Mouse (Mus musculus) testis, postnatal 14 days (tissue): ENCODE measurements around the gene Map9.
"Not testable (repeated sequence)": the region's sequence is repeated elsewhere in the genome, so short reads cannot be mapped to it uniquely, and the experiment has no call there.

ENCODE experiments used
- DNase-seq: peaks from one replicate; pipeline ENCODE4 v3.0.0; 2021; ENCODE audit warnings: low spot score

Gene Map9

DNA sequence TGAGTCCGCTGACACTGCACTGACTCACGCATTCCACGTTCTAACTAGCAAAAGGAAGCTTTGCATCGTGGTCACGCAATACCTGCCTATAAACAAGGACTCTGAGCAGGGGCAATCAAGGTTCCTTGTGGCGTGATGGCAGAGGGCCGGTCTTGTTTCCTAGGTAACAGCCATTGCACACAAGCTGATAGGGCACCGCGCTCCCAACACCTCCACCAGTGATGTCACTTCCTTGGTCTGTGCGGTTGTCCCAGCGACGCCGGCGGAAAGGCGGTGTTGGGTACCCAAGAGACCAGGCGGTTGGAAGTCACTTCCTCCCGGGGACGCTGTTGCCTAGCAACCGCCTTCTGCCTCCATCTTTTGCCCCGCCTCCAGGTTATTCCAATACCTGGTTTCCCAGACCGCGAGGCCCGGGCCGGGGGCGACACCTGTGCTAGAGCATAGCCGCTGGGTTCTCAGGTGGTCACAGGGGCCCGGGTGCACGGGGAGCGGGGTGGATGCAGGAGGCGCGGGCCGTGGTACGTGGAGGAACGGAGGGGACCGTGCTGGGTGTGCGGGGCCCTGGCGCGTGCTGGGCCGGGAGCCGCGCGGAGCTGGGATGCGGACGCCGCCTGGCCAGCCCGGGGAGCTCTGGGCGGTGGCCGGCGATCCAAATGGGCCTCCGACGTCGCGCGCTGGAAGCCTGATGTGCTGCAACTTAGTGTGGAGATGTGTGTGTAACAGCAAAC lies at the start of gene Map9:
TSS of gene Map9 (plus strand) at position 248 of the 728 bp plus-strand sequence.
- peak; percentile 97 for DNase-seq

DNA sequence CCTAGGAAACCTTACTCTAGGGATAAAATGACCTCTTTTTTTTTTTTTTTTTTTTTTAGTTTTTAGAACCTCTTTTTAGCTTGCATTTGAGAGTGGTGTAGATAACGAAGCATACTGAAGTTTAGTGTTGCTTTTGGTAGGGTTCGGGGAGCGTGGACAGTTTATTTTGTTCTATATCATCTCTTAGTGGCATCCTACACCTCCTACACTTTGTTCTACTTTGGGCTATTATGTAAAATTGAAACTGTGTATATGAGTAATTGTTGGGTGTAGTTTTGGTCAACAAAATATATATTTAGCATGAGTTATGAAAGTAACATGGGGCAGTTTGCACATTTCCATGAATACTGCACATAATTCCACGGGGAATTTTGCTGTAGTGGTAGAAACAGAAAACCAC lies 42.1 kb upstream of the Map9 start:
- no peak for DNase-seq

DNA sequence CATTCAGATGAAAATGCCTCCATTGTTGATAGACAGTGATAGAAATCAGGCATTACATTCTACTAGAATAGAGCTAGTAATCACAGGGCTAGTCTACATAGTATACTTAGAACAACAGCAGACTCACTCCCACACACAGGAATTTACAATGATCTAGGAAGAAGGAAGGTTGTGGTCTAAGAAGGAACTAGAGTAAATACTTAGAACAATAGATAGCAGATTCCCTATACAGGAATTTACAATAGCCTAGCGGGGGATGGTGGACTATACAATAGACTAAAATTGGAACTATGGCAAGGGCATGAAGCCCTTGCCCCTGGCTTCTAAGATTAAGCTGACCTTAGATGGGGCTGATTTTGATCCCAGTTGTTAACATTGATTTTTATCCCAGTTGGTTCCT lies 31.1 kb upstream of the Map9 start:
- DNase-seq = not testable (repeated sequence)

DNA sequence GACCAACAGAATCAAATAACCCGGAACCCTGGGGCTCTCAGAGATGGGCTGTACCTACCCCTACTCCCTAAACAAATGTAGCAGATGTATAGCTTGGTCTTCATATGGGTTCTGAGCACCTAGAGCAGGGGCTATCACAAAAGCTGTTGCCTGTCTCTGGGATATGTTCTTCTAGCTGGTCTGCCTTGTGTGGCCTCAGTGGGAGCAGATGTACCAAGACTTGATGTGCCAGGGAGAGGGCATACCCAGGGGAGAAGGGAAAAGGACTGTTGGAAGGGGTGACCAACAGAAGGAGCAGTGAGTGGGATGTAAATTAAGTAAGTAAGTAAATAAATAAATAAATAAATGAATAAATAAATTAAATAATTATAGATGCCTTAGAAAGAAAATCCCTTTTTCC lies 25.8 kb upstream of the Map9 start:
- DNase-seq = no peak

DNA sequence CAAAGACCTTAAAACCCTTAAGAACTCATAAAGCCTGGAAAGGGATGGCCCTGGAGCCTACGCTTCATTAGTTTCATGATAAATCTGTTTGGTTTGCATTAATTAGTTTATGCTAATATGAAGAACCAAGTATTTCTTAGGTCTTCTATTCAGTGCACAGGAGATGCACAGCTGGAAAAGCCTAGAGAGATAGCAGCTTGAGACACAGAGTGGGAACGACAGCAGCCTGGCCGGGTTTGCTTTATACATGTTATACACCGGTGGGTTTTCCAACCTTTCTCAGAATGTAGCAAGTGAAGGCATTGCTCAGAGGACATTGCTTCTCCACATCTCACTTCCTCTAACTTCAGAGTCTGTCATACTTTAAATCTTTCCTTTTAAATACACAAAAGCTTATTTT lies 25.3 kb upstream of the Map9 start:
- DNase-seq = no peak

DNA sequence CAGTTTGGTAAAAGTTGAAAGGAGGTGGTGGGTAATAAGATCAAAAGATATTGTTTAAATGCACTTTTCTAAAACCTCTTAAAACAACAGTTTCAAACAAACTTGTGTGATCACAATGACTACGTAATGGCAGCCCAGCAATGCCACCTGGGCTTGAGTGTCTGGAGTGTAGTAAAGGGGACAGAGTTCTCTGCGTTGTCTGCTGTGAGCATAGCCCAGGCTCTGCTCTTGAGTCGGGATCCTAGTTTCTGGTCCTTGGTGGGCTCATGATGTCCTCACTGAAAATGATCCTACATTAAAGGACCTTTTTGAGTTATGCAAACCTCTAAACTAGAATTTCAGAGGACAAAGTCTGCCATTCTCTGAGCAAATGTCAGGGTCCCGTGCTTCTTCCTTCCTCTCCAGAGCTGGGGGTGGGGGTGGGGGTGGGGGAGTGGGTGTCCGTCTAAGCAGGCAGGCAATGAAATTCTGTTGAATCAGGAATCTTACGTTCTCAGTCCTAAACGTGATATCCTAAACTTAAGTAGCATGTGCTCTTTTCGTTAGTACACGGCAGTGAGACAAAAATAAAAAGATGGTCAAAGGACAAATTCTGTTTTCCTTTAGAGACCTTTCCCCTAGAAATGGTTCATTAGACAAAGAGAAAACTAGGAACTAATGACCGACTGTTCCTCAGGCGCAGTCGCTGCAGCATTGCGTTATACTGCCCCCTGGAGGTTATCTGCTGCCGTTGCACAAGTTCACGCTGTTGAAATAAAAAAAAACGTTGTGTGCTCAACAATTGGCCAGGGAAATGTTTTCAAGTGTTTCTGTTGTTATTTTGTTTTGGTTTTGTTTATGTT lies 24.5 kb upstream of the Map9 start:
- peak; percentile 35 for DNase-seq

DNA sequence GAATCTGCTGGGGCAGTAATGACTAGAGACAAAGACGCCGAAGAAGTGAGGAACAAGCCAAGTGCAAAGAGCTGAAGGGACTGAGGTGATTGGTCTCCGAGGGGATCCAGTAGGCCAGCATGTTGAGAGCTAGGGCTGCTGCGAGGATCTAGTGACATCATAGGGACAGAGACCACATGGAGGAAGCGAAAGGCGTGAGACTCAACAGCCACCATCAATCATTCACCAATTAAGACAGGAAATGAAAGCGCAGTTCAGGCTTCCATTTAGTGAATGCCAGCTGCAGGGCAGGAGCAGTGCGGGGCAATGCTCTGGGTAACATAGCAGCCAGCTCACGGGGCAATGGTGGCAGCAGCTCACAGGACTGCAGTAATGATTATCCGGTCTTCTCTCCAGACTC lies 17.7 kb upstream of the Map9 start:
- DNase-seq = no peak

DNA sequence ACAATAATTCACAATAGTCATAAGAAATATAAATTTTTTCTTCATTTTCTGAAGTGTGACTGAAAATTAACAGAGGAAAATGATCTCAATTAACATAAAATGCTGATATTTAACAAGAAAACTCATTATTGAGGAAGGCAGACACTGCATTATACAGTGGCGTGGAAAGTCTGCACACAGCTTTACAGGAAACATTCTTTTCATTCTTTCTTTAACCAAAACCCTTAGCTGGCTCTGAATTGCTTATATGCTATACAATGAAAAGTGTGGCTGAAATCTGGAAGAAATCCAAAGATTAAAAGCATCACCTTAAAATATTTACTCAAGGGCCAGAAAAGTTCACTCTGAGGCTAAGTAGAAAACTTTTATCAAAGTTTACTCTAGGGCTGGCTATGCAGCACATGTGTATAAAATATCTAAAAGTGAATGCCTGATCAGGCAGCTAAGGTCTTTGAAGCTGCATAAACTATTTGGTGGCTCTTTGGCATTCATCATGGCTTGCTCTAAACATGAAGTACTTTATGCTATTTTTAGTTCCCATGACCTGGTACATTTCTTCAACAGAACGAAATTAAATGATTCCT lies 9.5 kb upstream of the Map9 start:
- DNase-seq = no peak

DNA sequence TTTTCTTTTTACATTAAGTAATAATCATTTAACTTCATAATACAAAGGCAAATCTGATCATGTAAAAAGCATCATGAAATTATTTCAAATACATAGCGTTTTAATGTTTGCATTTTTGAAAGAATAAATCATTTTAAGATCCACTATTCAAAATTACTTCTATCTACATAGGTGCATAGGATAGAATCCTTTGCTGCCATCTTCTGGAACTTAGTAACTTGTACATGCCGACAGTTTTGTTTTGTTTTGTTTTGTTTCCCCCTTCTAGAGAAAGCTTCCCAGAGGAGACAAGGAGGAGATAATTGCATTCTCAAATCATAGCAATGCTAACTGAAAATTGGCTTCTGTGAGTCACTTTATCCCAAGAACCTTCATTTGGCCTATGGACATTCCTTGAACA lies 7.5 kb upstream of the Map9 start:
- DNase-seq = no peak

DNA sequence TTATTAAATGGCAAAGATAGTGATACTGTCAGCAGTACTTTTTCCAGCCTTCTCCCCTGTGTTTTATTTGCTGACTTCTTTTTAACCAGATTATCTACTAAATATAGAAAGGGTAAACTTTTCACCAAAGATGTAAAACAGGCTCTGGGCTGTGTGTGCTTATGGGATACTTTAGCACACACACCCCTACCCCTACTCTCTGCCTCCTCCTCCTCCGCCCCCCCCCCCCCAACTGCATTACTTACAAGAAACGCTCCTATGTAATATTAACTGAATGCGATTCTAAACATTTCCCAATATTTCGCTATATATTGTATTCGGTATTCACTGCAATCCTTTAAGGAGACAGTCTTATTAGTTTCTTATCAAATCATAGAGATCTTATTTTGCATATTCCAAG lies 504 bp upstream of the Map9 start:
- no peak for DNase-seq

DNA sequence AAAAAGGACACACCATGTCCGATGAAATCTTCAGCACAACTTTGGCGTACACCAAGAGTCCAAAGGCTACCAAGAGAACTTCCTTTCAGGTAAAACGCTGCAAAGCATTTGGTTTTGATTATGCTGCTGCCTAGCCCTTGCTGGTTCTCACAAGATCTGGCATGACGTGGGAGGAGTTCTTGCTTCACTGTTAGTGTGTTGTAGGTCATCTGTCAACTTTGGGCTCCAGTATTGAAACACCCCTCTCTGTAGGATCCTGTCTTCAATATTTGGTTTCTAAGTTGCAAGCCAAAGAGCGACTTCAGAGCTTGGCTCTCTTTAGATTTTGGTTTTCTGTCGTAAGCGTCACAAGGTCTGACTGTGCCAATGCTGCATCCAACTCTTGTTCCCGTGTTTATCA lies 1.2 kb downstream of the Map9 start:
- no peak for DNase-seq

DNA sequence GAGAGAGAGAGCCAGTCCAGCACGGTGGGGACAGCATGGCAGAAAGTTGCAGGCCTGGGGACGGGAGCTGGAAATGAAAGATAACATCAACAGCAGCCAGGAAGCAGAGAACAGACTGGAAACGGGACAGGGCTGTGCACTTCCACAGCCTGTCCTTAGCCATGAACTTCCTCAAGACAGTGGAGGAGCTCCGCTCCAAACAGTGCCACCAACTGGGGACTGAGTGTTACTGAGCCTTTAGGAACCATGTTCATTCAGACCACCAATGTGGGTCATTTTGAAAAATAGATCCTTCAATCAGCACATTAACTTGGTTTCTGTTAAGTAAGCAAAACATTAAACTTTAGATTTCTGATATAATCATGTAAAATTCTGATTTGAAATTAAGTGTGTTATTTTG lies 4.6 kb downstream of the Map9 start:
- DNase-seq = no peak

DNA sequence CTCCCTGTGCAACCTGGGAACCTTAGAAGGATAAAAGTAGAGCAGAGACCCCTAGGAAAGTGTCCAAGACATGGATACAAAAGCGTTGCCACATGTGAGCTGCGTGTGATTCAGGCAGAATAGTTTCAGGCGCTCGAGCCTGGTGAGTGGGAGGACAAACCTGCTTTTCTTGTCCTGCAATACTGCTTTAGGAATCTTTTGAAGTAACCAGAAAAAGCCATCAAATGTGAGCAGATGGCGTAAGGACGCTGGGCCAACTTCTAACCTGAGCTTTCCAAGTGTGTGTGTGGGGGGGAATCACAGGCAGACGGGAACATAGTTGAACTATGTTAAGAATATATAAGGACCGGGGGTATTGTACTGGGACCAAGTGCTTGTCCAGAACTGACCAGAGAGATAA lies 6.7 kb downstream of the Map9 start:
- DNase-seq = no peak

DNA sequence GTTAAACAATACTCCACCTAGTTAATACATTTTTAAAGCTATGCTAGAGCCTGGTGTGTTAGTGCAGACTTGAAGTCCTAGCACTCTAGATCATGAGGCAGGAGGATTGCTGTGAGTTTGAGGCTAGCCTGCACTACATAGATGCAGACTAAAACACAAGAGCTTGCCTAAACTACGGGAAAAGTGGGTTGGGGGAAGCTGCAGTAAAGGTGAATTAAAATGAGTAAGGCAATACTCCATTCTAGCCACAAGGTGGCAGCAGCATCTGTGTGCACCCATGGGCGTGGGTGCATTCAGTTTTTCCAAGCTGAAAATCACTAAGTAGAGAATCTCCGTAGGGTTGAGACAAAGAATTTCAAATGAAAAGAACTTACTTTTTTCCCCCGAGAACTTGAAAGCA lies 7.1 kb downstream of the Map9 start:
- no peak for DNase-seq

DNA sequence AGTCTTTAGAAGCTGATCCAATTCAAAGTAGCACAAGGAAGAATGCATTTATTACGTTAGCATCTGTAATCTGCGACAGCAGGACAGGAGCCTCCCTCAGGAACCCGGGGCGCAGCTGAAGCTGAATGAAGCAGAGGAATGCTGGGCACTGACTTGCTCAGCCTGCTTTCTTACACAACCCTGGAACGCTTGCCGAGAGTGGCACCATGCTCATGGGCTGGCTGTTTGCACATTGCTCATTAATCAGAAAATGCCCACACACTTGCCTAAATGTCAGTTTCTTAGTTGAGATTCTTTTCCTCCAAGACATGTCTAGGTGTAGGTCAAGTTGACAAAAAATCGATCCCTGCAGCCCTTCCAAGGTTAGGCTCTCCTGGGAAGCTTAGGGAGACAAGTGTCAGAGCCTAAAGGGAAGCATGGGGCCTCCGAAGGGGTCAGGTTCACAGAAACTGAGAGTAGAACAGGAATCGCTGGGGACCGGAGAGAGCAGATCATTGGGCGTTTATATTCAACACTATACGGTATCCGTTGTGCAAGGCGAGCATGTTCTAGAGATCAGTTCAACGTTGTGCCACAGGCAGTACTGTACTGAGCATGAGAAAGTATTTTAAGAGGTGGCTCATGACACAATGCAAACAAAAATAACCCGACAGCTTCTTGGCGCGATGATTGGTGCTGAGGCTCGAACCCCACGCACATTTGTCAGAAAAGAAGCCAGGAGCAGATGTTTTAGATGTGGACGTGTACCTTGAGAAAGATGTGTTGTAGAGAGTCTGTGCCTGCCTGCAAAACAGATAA lies 11.4 kb downstream of the Map9 start:
- DNase-seq = no peak

DNA sequence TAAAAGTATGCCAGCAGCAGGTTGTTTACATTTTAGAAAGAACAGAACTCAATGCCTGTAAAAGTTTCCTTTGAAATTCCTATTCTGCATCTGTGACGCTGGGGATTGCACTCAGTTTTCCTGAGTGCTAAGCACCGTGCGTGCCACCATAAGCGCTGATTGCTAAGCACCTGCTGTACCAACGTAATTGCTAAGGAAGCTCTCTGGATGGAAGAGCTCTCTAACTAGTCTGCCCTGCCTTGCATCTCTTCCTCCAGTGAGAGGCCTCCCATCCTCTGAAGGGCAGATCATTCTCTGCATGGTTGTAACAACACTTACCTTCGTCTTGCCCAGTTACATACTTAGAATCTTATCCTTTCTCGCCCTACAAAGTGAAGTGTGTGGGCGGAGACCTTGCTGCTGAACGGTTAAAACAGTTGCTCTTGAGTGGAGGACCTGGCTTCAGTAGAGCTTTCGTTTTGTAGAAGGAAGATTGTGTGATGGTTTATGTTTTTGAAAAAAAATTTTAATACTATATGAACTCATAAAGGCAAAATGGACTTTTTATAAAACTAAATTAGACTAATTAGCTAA lies 12.7 kb downstream of the Map9 start:
- no peak for DNase-seq

DNA sequence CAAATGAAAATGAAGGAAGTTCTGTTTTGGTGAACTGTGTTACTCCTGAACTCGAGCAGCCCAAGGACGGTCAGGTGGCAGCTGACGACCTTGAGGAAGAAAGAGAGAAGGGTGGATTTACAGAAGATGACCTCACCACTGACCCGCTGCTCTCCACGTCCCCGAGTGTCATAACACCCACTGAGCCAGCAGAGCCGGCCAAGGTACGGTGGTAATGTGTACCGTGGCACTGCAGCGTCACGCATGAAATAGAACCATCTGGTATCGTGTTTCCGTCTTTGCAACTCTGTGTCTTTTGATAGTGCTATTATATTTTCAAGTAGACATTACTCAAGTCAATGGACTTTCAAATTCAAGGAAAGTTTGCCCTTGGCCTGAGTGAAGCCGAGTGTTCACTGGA lies 19.1 kb downstream of the Map9 start:
- no peak for DNase-seq

DNA sequence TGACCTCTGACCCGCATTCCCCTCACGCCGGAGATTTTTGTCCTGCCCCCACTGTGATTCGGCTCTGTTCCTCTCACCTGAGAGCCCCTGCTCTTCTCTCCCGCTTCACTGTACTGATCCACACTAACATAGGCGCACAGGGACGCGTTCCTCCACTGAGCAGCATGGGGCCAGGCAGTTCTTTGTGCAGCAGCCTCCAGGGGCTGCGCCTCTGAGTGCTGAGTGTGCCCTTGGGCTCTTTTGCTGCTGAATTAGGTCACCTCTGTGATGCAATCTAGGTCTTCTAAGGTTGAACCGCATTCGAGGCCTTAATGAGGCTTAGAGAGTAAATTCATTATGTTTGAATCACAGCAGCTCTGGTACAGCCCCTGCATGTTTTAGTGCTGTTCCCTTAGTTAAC lies 24.5 kb downstream of the Map9 start:
- no peak for DNase-seq

DNA sequence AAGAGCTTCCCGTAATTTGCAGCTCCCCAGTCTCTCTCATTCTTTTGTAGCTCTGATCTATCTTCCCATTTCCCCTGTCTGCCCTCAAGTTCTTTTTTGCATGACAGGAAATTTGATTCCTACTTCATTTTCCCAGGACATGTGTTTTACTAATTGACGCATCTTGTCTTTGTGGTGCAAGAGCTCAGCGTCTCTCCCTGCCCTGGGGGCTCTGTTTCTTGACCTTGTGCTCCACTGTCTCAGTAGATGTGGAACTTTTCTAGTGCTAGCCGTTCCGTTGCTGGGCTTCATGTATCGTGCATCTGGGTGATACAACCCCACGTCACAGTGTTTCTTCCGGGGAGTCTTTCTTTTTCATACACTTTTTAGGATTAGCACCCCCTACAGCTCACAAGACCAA lies 27.2 kb downstream of the Map9 start:
- DNase-seq = no peak

DNA sequence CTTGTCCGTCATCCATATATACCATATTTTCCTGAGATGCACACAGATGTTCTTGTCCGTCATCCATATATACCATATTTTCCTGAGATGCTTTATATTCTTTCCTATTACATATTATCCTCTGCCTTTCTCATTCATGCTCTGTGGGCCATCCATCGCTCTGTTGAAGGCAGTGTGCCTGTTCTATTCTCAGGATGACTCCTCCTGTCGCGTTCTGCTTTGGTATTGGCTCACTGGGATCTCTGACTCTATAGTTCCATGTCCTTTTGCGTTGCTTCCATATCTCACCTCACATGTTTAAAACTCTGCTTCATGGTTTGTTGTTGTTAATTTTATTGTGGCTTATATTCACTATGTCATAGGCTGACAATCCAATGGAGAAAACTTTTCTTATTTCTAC lies 48.0 kb downstream of the Map9 start:
- DNase-seq = no peak

DNA sequence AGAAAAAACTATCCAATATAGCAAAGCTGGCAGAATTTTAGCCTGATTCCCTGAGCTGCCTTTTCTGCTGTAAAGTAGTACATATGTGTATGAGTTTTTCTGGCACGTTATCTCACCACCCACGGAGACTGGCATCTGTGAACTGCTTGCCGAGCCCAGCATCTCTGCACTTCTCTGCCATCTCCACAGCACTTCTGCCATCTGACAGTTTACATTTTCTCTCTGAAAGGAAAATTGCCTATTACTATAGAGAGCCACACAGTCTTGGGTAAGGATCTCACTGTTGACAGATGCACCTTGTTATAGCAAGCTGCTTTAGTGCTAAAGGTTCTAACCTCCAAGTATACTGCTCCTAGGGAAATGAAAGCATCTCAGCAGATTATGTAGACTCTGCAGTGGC lies 48.5 kb downstream of the Map9 start:
- no peak for DNase-seq

DNA sequence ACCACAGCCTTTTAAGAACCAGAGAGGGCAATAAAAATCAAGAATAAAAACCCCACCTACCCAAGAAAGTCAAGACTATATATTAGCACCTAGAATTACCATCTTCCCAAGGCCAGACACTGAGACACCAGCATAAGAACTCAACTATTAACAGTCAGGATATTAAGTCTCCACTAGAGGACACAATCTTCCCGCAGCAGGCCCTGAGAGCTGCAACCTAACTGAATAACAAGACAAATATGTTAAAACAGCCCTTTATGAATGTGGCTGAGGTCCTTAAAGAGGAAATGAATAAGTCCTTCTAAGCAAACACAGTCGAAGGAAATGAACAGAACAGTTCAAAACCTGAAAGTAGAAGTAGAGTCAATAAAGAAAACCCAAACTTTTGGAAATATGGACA lies 49.6 kb downstream of the Map9 start:
- DNase-seq = no peak
